Mouse (Mus musculus): ENCODE measurements around the gene Mdfi.

- TF ChIP-seq CTCF (IDR thresholded peaks at IDR 0.05; ENCODE audit: low read depth) (no peak), EP300 (IDR thresholded peaks at IDR 0.05; ENCODE audit: low read depth) (no peak)
These were observed 57.4 kb downstream of the Mdfi start for GRCm38 (mm10) chr17:47777141-47777540.
